In genomic region chr9:116059156-116059555, GRCm38 (mm10) we compare ENCODE assay signal across 8 mouse cellular contexts.
DNase-seq lines count a peak whose midpoint lies in the region; ATAC-seq and TF ChIP-seq lines count a peak whose summit lies in the region.

No protein-coding gene starts in this region.

- no peak overlapping the region for H3K4me3 ChIP-seq in liver, embryonic 11.5 days (ENCODE audit: low read depth, low read length)
- no peak overlapping the region for H3K4me3 ChIP-seq in lung, embryonic 14.5 days (ENCODE audit: low read depth, low read length)
- H3K4me3 ChIP-seq in stomach, postnatal 0 days (ENCODE audit: low read depth, low read length) = no peak overlapping the region
- H3K4me3 ChIP-seq in heart, embryonic 11.5 days (ENCODE audit: low read depth, low read length) = no peak overlapping the region

- no peaks in the 10 kb centered on the region for H3K36me3 ChIP-seq in liver, embryonic 11.5 days (ENCODE audit: control insufficient read depth, insufficient read depth, low read length)
- H3K36me3 ChIP-seq in lung, embryonic 14.5 days (ENCODE audit: insufficient read depth) = no peaks in the 10 kb centered on the region
- H3K36me3 ChIP-seq in stomach, postnatal 0 days (ENCODE audit: control insufficient read depth, insufficient read depth, low read length) = no peaks in the 10 kb centered on the region
- no peaks in the 10 kb centered on the region for H3K36me3 ChIP-seq in heart, embryonic 11.5 days (ENCODE audit: control insufficient read depth, insufficient read depth, low read length)

- no peak overlapping the region for H3K4me2 ChIP-seq in liver, embryonic 11.5 days
- H3K4me2 ChIP-seq in lung, embryonic 14.5 days = no peak overlapping the region
- no peak overlapping the region for H3K4me2 ChIP-seq in stomach, postnatal 0 days (replicated peaks; ENCODE audit: low read depth)
- no peak overlapping the region for H3K4me2 ChIP-seq in heart, embryonic 11.5 days

- peak; percentile 50 for TF ChIP-seq CTCF in lung, embryonic 14.5 days (IDR thresholded peaks at IDR 0.05; ENCODE audit: low read depth)
- TF ChIP-seq CTCF in stomach, postnatal 0 days (IDR thresholded peaks at IDR 0.05; ENCODE audit: low read depth) = peak; percentile 63

- H3K9me3 ChIP-seq in liver, embryonic 11.5 days (ENCODE audit: control insufficient read depth, low read length) = no peaks in the 10 kb centered on the region
- H3K9me3 ChIP-seq in lung, embryonic 14.5 days (ENCODE audit: low read depth, low read length) = no peaks in the 10 kb centered on the region
- H3K9me3 ChIP-seq in stomach, postnatal 0 days (ENCODE audit: control insufficient read depth, low read length) = no peaks in the 10 kb centered on the region
- H3K9me3 ChIP-seq in heart, embryonic 11.5 days (replicated peaks; ENCODE audit: control insufficient read depth, low read length) = no peaks in the 10 kb centered on the region; the same call in 1 of the 2 replicates

- no peaks in the 10 kb centered on the region for H3K27me3 ChIP-seq in liver, embryonic 11.5 days (replicated peaks; ENCODE audit: control insufficient read depth, insufficient read depth, low read length)
- H3K27me3 ChIP-seq in lung, embryonic 14.5 days (ENCODE audit: insufficient read depth, low read length) = no peaks in the 10 kb centered on the region
- no peaks in the 10 kb centered on the region for H3K27me3 ChIP-seq in stomach, postnatal 0 days (ENCODE audit: control insufficient read depth, insufficient read depth, low read length)
- no peaks in the 10 kb centered on the region for H3K27me3 ChIP-seq in heart, embryonic 11.5 days (ENCODE audit: control insufficient read depth, insufficient read depth, low read length)

- TF ChIP-seq EP300 in stomach, postnatal 0 days (optimal IDR thresholded peaks at IDR 0.05) = no peak

- H3K4me1 ChIP-seq in liver, embryonic 11.5 days (replicated peaks; ENCODE audit: control insufficient read depth, insufficient read depth, low read length) = no peaks in the 10 kb centered on the region
- no peaks in the 10 kb centered on the region for H3K4me1 ChIP-seq in lung, embryonic 14.5 days (ENCODE audit: insufficient read depth)
- no peaks in the 10 kb centered on the region for H3K4me1 ChIP-seq in stomach, postnatal 0 days (replicated peaks; ENCODE audit: control insufficient read depth, insufficient read depth)
- no peaks in the 10 kb centered on the region for H3K4me1 ChIP-seq in heart, embryonic 11.5 days (ENCODE audit: control insufficient read depth, insufficient read depth, low read length)

- ATAC-seq in CD4-positive, CD25-positive, alpha-beta regulatory T cell, adult 4 months = no peak
- ATAC-seq in liver, embryonic 11.5 days (replicated peaks; ENCODE audit: low FRiP score) = no peak
- ATAC-seq in lung, embryonic 14.5 days (ENCODE audit: insufficient read depth) = no peak
- no peak for ATAC-seq in stomach, postnatal 0 days (ENCODE audit: low FRiP score, low TSS enrichment)
- no peak for ATAC-seq in heart, embryonic 11.5 days (replicated peaks; ENCODE audit: insufficient number of reproducible peaks, low FRiP score, low TSS enrichment)

- no peak overlapping the region for H3K27ac ChIP-seq in liver, embryonic 11.5 days (ENCODE audit: low read depth, low read length)
- no peak overlapping the region for H3K27ac ChIP-seq in lung, embryonic 14.5 days (ENCODE audit: low read depth)
- H3K27ac ChIP-seq in stomach, postnatal 0 days (replicated peaks) = no peak overlapping the region
- H3K27ac ChIP-seq in heart, embryonic 11.5 days (ENCODE audit: low read depth, low read length) = no peak overlapping the region

- DNase-seq in CD4-positive, CD25-positive, alpha-beta regulatory T cell, adult 2 months (ENCODE audit: low read depth, low spot score) = peak; percentile 42
- DNase-seq in liver = peak; percentile 21
- DNase-seq in liver, embryonic 11.5 days (ENCODE audit: low spot score) = no peak
- DNase-seq in lung, embryonic 14.5 days = peak; percentile 51
- no peak for DNase-seq in stomach, postnatal 0 days (ENCODE audit: low spot score)
- no peak for DNase-seq in heart, adult 8-10 months (ENCODE audit: low spot score)

- WGBS in liver, embryonic 11.5 days = 64% methylated on average over 4 of the region's 4 CpGs
- WGBS in lung, embryonic 14.5 days = 56% methylated on average over 4 of the region's 4 CpGs
- WGBS in stomach, postnatal 0 days = 41% methylated on average over 4 of the region's 4 CpGs
- WGBS in heart, embryonic 11.5 days (ENCODE audit: insufficient replicate concordance) = 60% methylated on average over 4 of the region's 4 CpGs

- H3K9ac ChIP-seq in liver, embryonic 11.5 days (ENCODE audit: low read depth, low read length) = no peak overlapping the region
- no peak overlapping the region for H3K9ac ChIP-seq in lung, embryonic 14.5 days
- no peak overlapping the region for H3K9ac ChIP-seq in stomach, postnatal 0 days (ENCODE audit: low read length)
- no peak overlapping the region for H3K9ac ChIP-seq in heart, embryonic 11.5 days (ENCODE audit: low read depth, low read length)

Comparison
In these comparisons a context has a peak if more than half of its experiments do, and no peak if none do; other contexts are left out.
1. DNase-seq: peak in CD4-positive, CD25-positive, alpha-beta regulatory T cell, adult 2 months (single experiment), liver (single experiment) and lung, embryonic 14.5 days (single experiment); none in liver, embryonic 11.5 days (single experiment), stomach, postnatal 0 days (single experiment) and heart, adult 8-10 months (single experiment).